Mouse (Mus musculus): ENCODE results near the gene Col1a1.

The Col1a1 gene

DNA sequence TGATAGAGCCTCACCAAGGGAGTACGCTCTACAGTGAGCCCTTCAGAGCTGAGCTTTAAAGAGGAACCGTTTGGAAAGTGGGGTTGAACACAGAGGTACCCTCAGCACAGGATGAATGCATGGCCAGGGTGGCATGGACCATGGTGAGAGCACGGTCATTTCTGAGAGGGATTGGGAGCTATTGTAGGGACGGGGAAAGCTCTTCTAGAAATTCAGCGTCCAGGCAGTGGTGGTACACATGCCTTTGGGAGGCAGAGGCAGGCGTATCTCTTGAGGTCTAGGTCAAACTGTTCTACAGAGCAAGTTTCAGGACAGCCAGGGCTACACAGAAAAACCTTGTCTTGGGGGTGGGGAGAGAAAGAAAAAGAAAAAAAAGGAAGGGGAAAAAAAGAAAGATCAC is 61.0 kb downstream of the Col1a1 start:
- DNase-seq (ENCODE audit: low spot score) = no peak

DNA sequence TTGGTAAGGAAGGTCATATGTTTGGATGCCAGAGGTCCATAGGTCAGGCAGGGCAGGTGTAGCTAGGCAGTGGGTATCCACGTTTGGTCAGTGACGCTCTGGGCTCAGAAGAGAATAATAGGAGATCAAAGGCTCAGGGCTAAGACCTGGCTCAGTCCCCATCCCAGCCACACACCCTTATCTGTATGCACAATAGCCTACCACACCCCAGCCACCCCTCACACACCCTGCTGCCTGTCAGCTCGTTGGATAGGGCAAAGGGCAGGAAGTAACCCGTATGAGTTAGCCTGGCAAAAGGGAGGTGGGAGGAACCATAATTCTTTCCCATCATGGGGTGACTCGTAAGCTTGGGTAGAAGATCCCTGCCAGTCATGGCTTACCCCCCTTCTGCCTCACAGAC is 61.6 kb downstream of the Col1a1 start:
- DNase-seq (ENCODE audit: low spot score) = no peak

GRCm38 (mm10) chr11:94998041-94998531 is 62.1 kb downstream of the Col1a1 start:
- no peak for DNase-seq (ENCODE audit: low spot score)

DNA sequence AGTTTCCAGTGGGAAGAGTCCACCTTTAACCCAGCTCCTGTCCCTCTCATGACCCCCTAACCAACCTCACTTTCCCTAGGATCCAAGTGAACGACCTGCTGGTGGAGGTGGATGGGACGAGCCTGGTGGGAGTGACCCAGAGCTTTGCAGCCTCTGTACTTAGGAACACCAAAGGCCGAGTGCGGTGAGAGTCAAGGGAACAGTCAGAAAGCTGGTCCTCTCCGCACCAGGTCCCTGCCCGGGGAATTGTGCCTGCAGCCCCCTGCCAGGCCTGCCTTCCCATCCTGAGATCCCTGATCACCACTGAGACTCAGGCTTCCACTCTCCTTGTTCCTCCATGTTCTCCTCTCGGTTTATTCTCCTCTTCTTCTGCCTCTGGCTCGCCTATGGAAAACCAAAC is 64.1 kb downstream of the Col1a1 start:
- no peak for DNase-seq (ENCODE audit: low spot score)

- DNase-seq (ENCODE audit: low spot score) = no peak
Observed at GRCm38 (mm10) chr11:95000548-95000947, 64.5 kb downstream of the Col1a1 start.

DNA sequence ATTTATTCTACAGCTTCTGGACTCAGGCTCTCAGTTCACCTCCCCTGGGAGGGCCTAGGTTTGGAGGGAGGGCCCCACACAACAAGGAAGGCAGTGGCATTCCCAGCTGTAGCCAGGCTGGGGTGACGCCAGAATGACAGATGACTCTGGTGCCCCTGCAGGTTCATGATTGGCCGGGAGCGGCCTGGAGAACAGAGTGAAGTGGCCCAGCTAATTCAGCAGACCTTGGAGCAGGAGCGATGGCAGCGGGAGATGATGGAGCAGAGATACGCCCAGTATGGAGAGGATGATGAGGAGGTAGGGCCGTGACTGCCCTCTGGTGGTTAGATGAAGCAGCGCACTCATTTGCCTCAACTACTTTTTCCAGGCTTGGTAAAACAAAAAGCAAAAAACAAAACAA is 65.0 kb downstream of the Col1a1 start:
- DNase-seq (ENCODE audit: low spot score) = peak; percentile 88

- no peak for DNase-seq (ENCODE audit: low spot score)
Observed at GRCm38 (mm10) chr11:95001584-95002347, 65.7 kb downstream of the Col1a1 start.

All from retina, embryonic 14.5 days (tissue).